Mouse (Mus musculus) retina, postnatal 7 days (tissue): ENCODE data around the gene Sec23b.

Experiments
- DNase-seq: peaks from one replicate; pipeline ENCODE4 v3.0.0-alpha.2; 2012; ENCODE audit warnings: low read depth, low spot score

The Sec23b gene

DNA sequence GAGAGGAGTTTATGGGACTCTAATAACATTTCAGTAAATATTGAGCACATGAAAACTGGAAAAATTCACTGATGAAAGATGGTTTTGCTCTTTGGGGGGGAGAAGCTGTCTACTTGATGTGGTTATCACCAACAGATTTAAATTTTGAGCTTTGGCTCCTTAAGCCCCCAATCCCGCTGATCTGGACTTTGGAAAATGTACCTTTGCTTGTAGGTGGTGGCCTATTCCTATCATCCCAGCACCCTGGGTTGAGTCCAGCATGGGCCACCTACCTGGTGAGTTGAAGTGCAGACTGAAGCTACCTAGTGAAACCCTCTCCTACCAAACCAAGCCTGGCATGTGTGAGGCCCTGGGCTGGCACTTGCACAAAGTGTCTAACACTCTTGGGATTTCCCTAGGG lies 45.5 kb downstream of the Sec23b start:
- DNase-seq: no peak

DNA sequence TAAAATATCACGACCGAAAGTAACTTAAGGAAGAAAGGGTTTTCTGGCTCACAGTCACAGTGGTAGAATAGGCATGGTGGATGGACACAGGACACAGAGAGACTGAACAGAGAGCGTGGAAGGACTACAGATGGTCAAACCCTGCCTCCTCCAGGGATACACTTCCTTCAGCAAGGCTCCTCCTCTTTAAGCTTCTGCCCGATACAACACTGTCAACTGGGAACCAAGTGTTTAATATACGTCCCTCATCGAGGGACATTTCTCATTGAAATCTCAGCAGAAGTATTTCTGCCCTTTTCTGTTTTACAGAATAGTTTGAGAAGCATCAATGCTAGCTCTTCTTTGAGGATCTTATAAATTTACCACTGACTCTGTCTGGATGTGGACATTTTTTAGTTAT lies 57.9 kb downstream of the Sec23b start:
- DNase-seq: no peak

GRCm38 (mm10) chr2:144617074-144617874 lies 61.2 kb downstream of the Sec23b start:
- DNase-seq: no peak

GRCm38 (mm10) chr2:144621491-144621890 lies 65.5 kb downstream of the Sec23b start:
- DNase-seq: no peak

GRCm38 (mm10) chr2:144633551-144633950 lies 77.5 kb downstream of the Sec23b start:
- no peak for DNase-seq

- no peak for DNase-seq
These were observed 78.2 kb downstream of the Sec23b start for GRCm38 (mm10) chr2:144634231-144634630.

GRCm38 (mm10) chr2:144634729-144635128 lies 78.7 kb downstream of the Sec23b start:
- no peak for DNase-seq

GRCm38 (mm10) chr2:144635644-144636320 lies 79.8 kb downstream of the Sec23b start:
- DNase-seq: peak; percentile 46

DNA sequence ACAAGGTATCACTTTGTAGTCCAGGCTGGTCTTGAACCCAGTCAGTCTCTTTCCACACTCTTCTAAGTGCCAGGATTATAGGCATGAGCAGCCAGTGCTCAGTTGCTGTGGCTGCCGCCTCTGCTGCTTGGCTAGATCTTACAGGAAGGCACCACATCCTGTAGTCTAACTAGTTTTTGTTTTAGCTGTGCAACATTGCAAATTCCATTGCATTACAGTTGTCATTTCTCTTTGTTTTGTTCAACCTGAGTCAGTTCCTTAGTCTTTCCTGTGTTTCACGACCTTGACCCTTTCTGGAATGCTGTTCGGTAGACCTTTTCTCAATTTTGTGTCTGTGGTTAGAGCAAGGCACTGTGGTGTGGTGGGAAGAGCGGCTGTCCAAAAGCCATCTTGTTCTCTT lies 81.2 kb downstream of the Sec23b start:
- DNase-seq: no peak

- DNase-seq: no peak
These were observed 81.8 kb downstream of the Sec23b start for GRCm38 (mm10) chr2:144637671-144638395.

DNA sequence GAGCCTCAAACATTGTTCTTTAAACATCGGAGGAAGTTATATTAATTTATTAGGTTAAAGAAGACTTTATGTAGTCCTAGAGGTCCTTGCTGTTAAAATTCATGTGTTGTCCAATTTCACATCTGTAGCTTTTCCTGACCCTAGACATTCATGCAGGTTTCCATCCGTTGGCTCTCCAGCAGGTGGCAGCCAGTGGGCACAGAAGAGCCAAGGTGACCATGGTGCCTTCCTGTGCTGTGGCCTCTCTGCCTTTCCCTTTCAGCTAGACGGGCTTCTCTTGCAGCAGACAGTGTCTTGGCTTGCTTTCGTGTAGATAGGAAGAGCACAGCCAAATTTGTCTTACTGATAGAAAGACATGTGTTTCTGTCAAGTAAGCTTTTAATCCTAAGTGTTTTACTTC lies 82.7 kb downstream of the Sec23b start:
- no peak for DNase-seq

- no peak for DNase-seq
These were observed 84.1 kb downstream of the Sec23b start for GRCm38 (mm10) chr2:144640101-144640500.
